Mouse (Mus musculus): ENCODE data around the gene Sp100. TPM values are rescaled to one million over a fixed set of nuclear protein-coding genes. Genes with fewer than 3 reads are reported as not detected.
A peak's percentile ranks its signal among the peaks of the same experiment; 100 is the strongest.

Gene Sp100
- polyA plus RNA-seq, 1 experiment: 291 TPM

- H3K4me3 ChIP-seq (ENCODE audit: insufficient read depth, low read length): peak overlapping the region; percentile 53
- peaks cover 12% of the 10 kb centered on the region for H3K4me1 ChIP-seq (ENCODE audit: control insufficient read depth, insufficient read depth, low read length)
- TF ChIP-seq POLR2A (IDR thresholded peaks at IDR 0.05; ENCODE audit: borderline replicate concordance, low read depth, low read length) (no peak), CTCF (IDR thresholded peaks at IDR 0.05; ENCODE audit: low read depth, low read length) (no peak)
- peak overlapping the region; percentile 86 for H3K27ac ChIP-seq (ENCODE audit: insufficient read depth, low read depth, low read length)
These were observed 53.7 kb downstream of the Sp100 start for GRCm38 (mm10) chr1:85703245-85704186.

GRCm38 (mm10) chr1:85705552-85705951 lies 55.8 kb downstream of the Sp100 start:
- TF ChIP-seq POLR2A (IDR thresholded peaks at IDR 0.05; ENCODE audit: borderline replicate concordance, low read depth, low read length): no peak
- no peak for TF ChIP-seq CTCF (IDR thresholded peaks at IDR 0.05; ENCODE audit: low read depth, low read length)
- peaks cover 11% of the 10 kb centered on the region for H3K4me1 ChIP-seq (ENCODE audit: control insufficient read depth, insufficient read depth, low read length)

GRCm38 (mm10) chr1:85706754-85707153 lies 57.0 kb downstream of the Sp100 start:
- no peak for TF ChIP-seq POLR2A (IDR thresholded peaks at IDR 0.05; ENCODE audit: borderline replicate concordance, low read depth, low read length)
- TF ChIP-seq CTCF (IDR thresholded peaks at IDR 0.05; ENCODE audit: low read depth, low read length): no peak
- Histone ChIP-seq H3K27ac (ENCODE audit: insufficient read depth, low read depth, low read length) (no peak overlapping the region), H3K4me1 (ENCODE audit: control insufficient read depth, insufficient read depth, low read length) (peaks cover 11% of the 10 kb centered on the region), H3K4me3 (ENCODE audit: insufficient read depth, low read length) (no peak overlapping the region)

More at GRCm38 (mm10) chr1:85705552-85705951, 55.8 kb downstream of the Sp100 start:
- H3K27ac ChIP-seq (ENCODE audit: insufficient read depth, low read depth, low read length): no peak overlapping the region
- no peak overlapping the region for H3K4me3 ChIP-seq (ENCODE audit: insufficient read depth, low read length)

GRCm38 (mm10) chr1:85714501-85714900 lies 64.7 kb downstream of the Sp100 start:
- no peak overlapping the region for H3K27ac ChIP-seq (ENCODE audit: insufficient read depth, low read depth, low read length)
- H3K4me3 ChIP-seq (ENCODE audit: insufficient read depth, low read length): no peak overlapping the region
- H3K4me1 ChIP-seq (ENCODE audit: control insufficient read depth, insufficient read depth, low read length): no peaks in the 10 kb centered on the region
- TF ChIP-seq CTCF (IDR thresholded peaks at IDR 0.05; ENCODE audit: low read depth, low read length): no peak

- H3K4me1 ChIP-seq (ENCODE audit: control insufficient read depth, insufficient read depth, low read length): no peaks in the 10 kb centered on the region
- no peak overlapping the region for H3K4me3 ChIP-seq (ENCODE audit: insufficient read depth, low read length)
- no peak for TF ChIP-seq CTCF (IDR thresholded peaks at IDR 0.05; ENCODE audit: low read depth, low read length)
- no peak for TF ChIP-seq POLR2A (IDR thresholded peaks at IDR 0.05; ENCODE audit: borderline replicate concordance, low read depth, low read length)
- no peak overlapping the region for H3K27ac ChIP-seq (ENCODE audit: insufficient read depth, low read depth, low read length)
These were observed 66.7 kb downstream of the Sp100 start for GRCm38 (mm10) chr1:85716447-85717027.

- TF ChIP-seq CTCF (IDR thresholded peaks at IDR 0.05; ENCODE audit: low read depth, low read length) (no peak), POLR2A (IDR thresholded peaks at IDR 0.05; ENCODE audit: borderline replicate concordance, low read depth, low read length) (no peak)
- no peaks in the 10 kb centered on the region for H3K4me1 ChIP-seq (ENCODE audit: control insufficient read depth, insufficient read depth, low read length)
- H3K27ac ChIP-seq (ENCODE audit: insufficient read depth, low read depth, low read length): no peak overlapping the region
- no peak overlapping the region for H3K4me3 ChIP-seq (ENCODE audit: insufficient read depth, low read length)
These were observed 69.3 kb downstream of the Sp100 start for GRCm38 (mm10) chr1:85719049-85719448.

GRCm38 (mm10) chr1:85720220-85720893 lies 70.6 kb downstream of the Sp100 start:
- no peaks in the 10 kb centered on the region for H3K4me1 ChIP-seq (ENCODE audit: control insufficient read depth, insufficient read depth, low read length)
- H3K27ac ChIP-seq (ENCODE audit: insufficient read depth, low read depth, low read length): no peak overlapping the region
- no peak overlapping the region for H3K4me3 ChIP-seq (ENCODE audit: insufficient read depth, low read length)
- TF ChIP-seq POLR2A (IDR thresholded peaks at IDR 0.05; ENCODE audit: borderline replicate concordance, low read depth, low read length): no peak
- no peak for TF ChIP-seq CTCF (IDR thresholded peaks at IDR 0.05; ENCODE audit: low read depth, low read length)

- H3K4me1 ChIP-seq (ENCODE audit: control insufficient read depth, insufficient read depth, low read length): peaks cover 21% of the 10 kb centered on the region
- TF ChIP-seq POLR2A (IDR thresholded peaks at IDR 0.05; ENCODE audit: borderline replicate concordance, low read depth, low read length) (no peak), CTCF (IDR thresholded peaks at IDR 0.05; ENCODE audit: low read depth, low read length) (no peak)
- no peak overlapping the region for H3K27ac ChIP-seq (ENCODE audit: insufficient read depth, low read depth, low read length)
- H3K4me3 ChIP-seq (ENCODE audit: insufficient read depth, low read length): no peak overlapping the region
These were observed 80.7 kb downstream of the Sp100 start for GRCm38 (mm10) chr1:85730471-85730870.

GRCm38 (mm10) chr1:85732581-85732980 lies 82.8 kb downstream of the Sp100 start:
- peaks cover 21% of the 10 kb centered on the region for H3K4me1 ChIP-seq (ENCODE audit: control insufficient read depth, insufficient read depth, low read length)
- no peak overlapping the region; the same call in 1 of the 2 replicates for H3K27ac ChIP-seq (ENCODE audit: insufficient read depth, low read depth, low read length)
- TF ChIP-seq CTCF (IDR thresholded peaks at IDR 0.05; ENCODE audit: low read depth, low read length) (no peak), POLR2A (IDR thresholded peaks at IDR 0.05; ENCODE audit: borderline replicate concordance, low read depth, low read length) (no peak)
- H3K4me3 ChIP-seq (ENCODE audit: insufficient read depth, low read length): no peak overlapping the region

Data from bone marrow macrophage, adult 2 months (primary cell).